Mouse (Mus musculus) kidney, embryonic 16.5 days (tissue): ENCODE results near the gene Gdpd5. TPM values are rescaled to one million over a fixed set of nuclear protein-coding genes. Genes with fewer than 3 reads are reported as not detected.

Experiments
- ATAC-seq: fragments of 200-750 bp; cut with Nextera tagmentation; 2 replicates; pipeline ENCODE4 v1.8.0; 2017; ENCODE audit warnings: moderate TSS enrichment; ENCODE audit not compliant: low FRiP score, low TSS enrichment
- H3K27ac ChIP-seq: fragments of 300-500 bp; sonication (generic); 2 replicates; pipeline ENCODE4 v1.5.1; 2014; ENCODE audit warnings: low read length
- H3K27me3 ChIP-seq: fragments of 300-500 bp; sonication (generic); 2 replicates; pipeline ENCODE4 v1.6.1; 2014; ENCODE audit warnings: low read length, control low read depth, mixed read lengths; ENCODE audit not compliant: insufficient read depth
- H3K36me3 ChIP-seq: fragments of 300-500 bp; sonication (generic); 2 replicates; pipeline ENCODE4 v1.6.1; 2014; ENCODE audit warnings: low read length, control low read depth, mixed read lengths; ENCODE audit not compliant: insufficient read depth
- H3K4me1 ChIP-seq: fragments of 300-500 bp; sonication (generic); 2 replicates; pipeline ENCODE4 v1.6.1; 2014; ENCODE audit warnings: low read length, control low read depth, mixed read lengths; ENCODE audit not compliant: insufficient read depth
- H3K4me2 ChIP-seq: fragments of 300-500 bp; sonication (generic); replicated peaks from 2 replicates; pipeline ENCODE4 v1.6.1; 2014; ENCODE audit warnings: low read depth, low read length
- H3K4me3 ChIP-seq: fragments of 300-500 bp; sonication (generic); 2 replicates; pipeline ENCODE4 v1.5.1; 2014; ENCODE audit warnings: mild to moderate bottlenecking, low read length
- H3K9ac ChIP-seq: fragments of 300-500 bp; sonication (generic); replicated peaks from 2 replicates; pipeline ENCODE4 v1.6.1; 2014; ENCODE audit warnings: low read length
- H3K9me3 ChIP-seq: fragments of 300-500 bp; sonication (generic); 2 replicates; pipeline ENCODE4 v1.6.1; 2016; ENCODE audit warnings: low read length, control low read depth
- WGBS: fragments of 180-500 bp; shearing (Covaris S2); extraction: QIAGEN DNeasy Blood & Tissue Kit; methylation state at CpG from one replicate; pipeline ENCODE4 v1.1.7; 2014; 5-methylcytosine and 5-hydroxymethylcytosine counted together
- polyA plus RNA-seq: library from polyadenylated mRNA; unstranded; fragments of >200 nt; fragmentation: Nextera tagmentation; extraction: Ambion mirVana; gene quantifications from 2 replicates; pipeline ENCODE4 v1.2.1, GENCODE M21; 2015

Gdpd5 gene
- polyA plus RNA-seq, 1 experiment from 2014 or later: 20.5 TPM

- Histone ChIP-seq H3K27me3 (no peaks in the 10 kb centered on the region), H3K9me3 (no peaks in the 10 kb centered on the region), H3K36me3 (no peaks in the 10 kb centered on the region), H3K4me3 (no peak overlapping the region), H3K9ac (no peak overlapping the region), H3K4me2 (no peak overlapping the region), H3K27ac (no peak overlapping the region), H3K4me1 (peaks cover 4% of the 10 kb centered on the region; the same call in 1 of the 2 replicates)
- no peak for ATAC-seq
- WGBS: 65% methylated on average over 11 of the region's 11 CpGs
Measured at GRCm38 (mm10) chr7:99396994-99397659, 15.9 kb downstream of the Gdpd5 start.

- Histone ChIP-seq H3K27me3 (no peaks in the 10 kb centered on the region), H3K4me2 (no peak overlapping the region), H3K9ac (no peak overlapping the region), H3K4me1 (0 out of 2 replicates have a peak, but pooled peaks cover 8% of the 10 kb centered on the region), H3K4me3 (no peak overlapping the region), H3K36me3 (no peaks in the 10 kb centered on the region), H3K27ac (no peak overlapping the region), H3K9me3 (no peaks in the 10 kb centered on the region)
- ATAC-seq: no peak
- WGBS: 63% methylated on average over 8 of the region's 8 CpGs
Measured at GRCm38 (mm10) chr7:99401373-99401772, 20.2 kb downstream of the Gdpd5 start.

DNA sequence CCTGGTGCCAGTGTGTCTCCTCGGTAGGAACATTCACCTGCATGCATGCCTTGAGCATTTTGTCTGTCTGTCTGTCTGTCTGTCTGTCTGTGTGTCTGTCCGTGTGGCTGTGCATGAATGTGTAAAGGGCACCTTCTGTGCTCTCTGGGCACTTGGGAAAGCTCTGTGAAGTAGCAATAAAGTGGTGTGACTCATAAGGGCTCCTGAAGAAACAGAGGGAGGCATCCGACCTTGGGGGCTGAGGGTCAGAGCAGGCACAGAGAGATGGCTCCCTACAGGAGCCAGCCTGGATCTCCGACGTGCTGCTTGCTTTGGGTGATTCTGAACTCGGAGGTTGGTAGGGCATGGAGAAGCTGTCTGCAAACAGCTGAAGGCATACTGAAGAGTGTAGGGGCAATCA, 21.3 kb downstream of the Gdpd5 start:
- H3K27me3 ChIP-seq: no peaks in the 10 kb centered on the region
- no peak overlapping the region for H3K9ac ChIP-seq
- H3K36me3 ChIP-seq: no peaks in the 10 kb centered on the region
- WGBS: 65% methylated on average over 6 of the region's 6 CpGs
- H3K4me1 ChIP-seq: peaks cover 10% of the 10 kb centered on the region; the same call in 1 of the 2 replicates
- no peaks in the 10 kb centered on the region for H3K9me3 ChIP-seq
- no peak overlapping the region for H3K27ac ChIP-seq
- no peak for ATAC-seq
- no peak overlapping the region for H3K4me2 ChIP-seq
- no peak overlapping the region for H3K4me3 ChIP-seq

DNA sequence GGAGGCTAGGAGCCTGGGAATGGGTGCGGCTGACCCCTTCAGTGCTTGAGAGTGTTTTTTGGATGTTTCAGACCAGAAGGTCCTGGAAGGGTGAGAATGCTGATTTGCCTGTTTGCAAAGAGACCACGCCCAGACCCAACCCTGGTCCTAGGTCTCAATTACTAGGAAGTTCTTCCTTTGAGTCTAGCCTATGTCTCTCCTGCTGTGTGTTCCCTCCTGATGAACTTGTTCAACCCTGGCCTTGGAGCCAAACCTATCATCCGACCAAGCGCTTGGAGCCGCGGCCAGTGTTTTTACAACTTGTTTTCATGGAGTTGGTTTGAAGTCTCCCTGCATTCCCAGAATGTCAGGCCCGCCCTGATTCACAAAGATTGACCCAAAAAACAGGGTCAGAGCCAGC, 22.0 kb downstream of the Gdpd5 start:
- WGBS: 58% methylated on average over 7 of the region's 7 CpGs
- Histone ChIP-seq H3K36me3 (no peaks in the 10 kb centered on the region), H3K4me3 (no peak overlapping the region), H3K4me1 (peaks cover 14% of the 10 kb centered on the region; the same call in 1 of the 2 replicates), H3K4me2 (no peak overlapping the region), H3K27me3 (no peaks in the 10 kb centered on the region), H3K9ac (no peak overlapping the region), H3K9me3 (no peaks in the 10 kb centered on the region), H3K27ac (no peak overlapping the region)
- ATAC-seq: no peak

DNA sequence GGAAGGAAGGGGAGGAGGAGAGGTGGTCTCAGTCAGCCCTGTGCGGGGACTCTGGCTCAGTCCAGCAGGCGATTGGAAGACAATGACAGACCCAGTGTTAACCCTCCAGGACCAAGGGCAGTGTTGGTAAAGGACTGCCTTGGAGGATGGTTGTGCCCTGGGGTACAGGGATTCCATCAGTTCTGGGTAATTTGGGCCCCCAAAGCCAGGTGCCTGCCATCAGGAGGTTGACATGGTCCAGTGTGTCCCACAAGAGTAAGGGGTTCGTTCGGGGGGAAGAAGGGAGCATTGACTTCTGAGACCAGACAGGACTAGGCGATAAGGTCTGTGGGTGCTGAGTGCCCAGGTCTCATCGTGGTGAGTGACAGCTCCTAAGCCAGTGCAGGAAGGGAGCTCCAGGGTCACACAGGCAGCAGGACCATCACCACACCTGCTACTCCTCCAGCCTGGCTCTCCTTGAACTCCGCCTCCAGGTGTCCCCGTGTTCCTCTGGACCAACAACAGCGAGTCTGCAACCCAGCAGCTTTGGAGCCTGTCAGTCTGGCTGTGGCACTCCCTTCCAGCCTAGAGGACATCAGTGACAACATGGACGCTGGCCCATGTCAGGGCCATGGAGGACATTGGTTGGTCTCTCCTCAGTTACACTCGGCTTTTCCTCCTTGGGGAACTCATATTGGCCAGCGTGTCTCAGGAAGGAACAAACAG, 23.0 kb downstream of the Gdpd5 start:
- no peaks in the 10 kb centered on the region for H3K27me3 ChIP-seq
- WGBS: 76% methylated on average over 12 of the region's 12 CpGs
- no peak for ATAC-seq
- H3K27ac ChIP-seq: no peak overlapping the region
- H3K9ac ChIP-seq: no peak overlapping the region
- no peak overlapping the region for H3K4me3 ChIP-seq
- no peaks in the 10 kb centered on the region for H3K36me3 ChIP-seq
- peaks cover 14% of the 10 kb centered on the region; the same call in 1 of the 2 replicates for H3K4me1 ChIP-seq
- H3K4me2 ChIP-seq: no peak overlapping the region
- H3K9me3 ChIP-seq: no peaks in the 10 kb centered on the region

GRCm38 (mm10) chr7:99405386-99406155, 24.4 kb downstream of the Gdpd5 start:
- Histone ChIP-seq H3K4me3 (no peak overlapping the region), H3K27ac (no peak overlapping the region), H3K27me3 (no peaks in the 10 kb centered on the region), H3K9me3 (no peaks in the 10 kb centered on the region), H3K9ac (no peak overlapping the region), H3K4me2 (no peak overlapping the region), H3K4me1 (peaks cover 27% of the 10 kb centered on the region), H3K36me3 (no peaks in the 10 kb centered on the region)
- 37% methylated on average over 8 of the region's 8 CpGs for WGBS
- no peak for ATAC-seq

- Histone ChIP-seq H3K27me3 (no peaks in the 10 kb centered on the region), H3K27ac (no peak overlapping the region), H3K4me3 (no peak overlapping the region), H3K36me3 (no peaks in the 10 kb centered on the region), H3K9me3 (no peaks in the 10 kb centered on the region), H3K9ac (no peak overlapping the region), H3K4me2 (no peak overlapping the region), H3K4me1 (peaks cover 38% of the 10 kb centered on the region)
- WGBS: 83% methylated on average over 2 of the region's 2 CpGs
- peak; percentile 27; the same call in 1 of the 2 replicates for ATAC-seq
Measured at GRCm38 (mm10) chr7:99407598-99407997, 26.4 kb downstream of the Gdpd5 start.

GRCm38 (mm10) chr7:99409441-99410222, 28.4 kb downstream of the Gdpd5 start:
- H3K4me2 ChIP-seq: no peak overlapping the region
- no peaks in the 10 kb centered on the region for H3K27me3 ChIP-seq
- H3K9ac ChIP-seq: no peak overlapping the region; the same call in 1 of the 2 replicates
- peak; percentile 21; the same call in 1 of the 2 replicates for ATAC-seq
- H3K4me3 ChIP-seq: no peak overlapping the region
- peaks cover 33% of the 10 kb centered on the region for H3K4me1 ChIP-seq
- H3K9me3 ChIP-seq: no peaks in the 10 kb centered on the region
- H3K36me3 ChIP-seq: no peaks in the 10 kb centered on the region
- peak overlapping the region; percentile 56 for H3K27ac ChIP-seq
- WGBS: 70% methylated on average over 8 of the region's 8 CpGs

- Histone ChIP-seq H3K27me3 (no peaks in the 10 kb centered on the region), H3K4me3 (no peak overlapping the region), H3K4me1 (peaks cover 33% of the 10 kb centered on the region), H3K9ac (no peak overlapping the region; the same call in 1 of the 2 replicates), H3K4me2 (no peak overlapping the region), H3K36me3 (0 out of 2 replicates have a peak, but pooled peaks cover 2% of the 10 kb centered on the region), H3K27ac (peak overlapping the region; percentile 56), H3K9me3 (no peaks in the 10 kb centered on the region)
- peak; percentile 20; the same call in 1 of the 2 replicates for ATAC-seq
- WGBS: 51% methylated on average over 9 of the region's 9 CpGs
Measured at GRCm38 (mm10) chr7:99410315-99410714, 29.1 kb downstream of the Gdpd5 start.
